Mouse (Mus musculus) adrenal gland, adult 8-10 months (tissue): ENCODE measurements around the gene Shmt2. TPM values are rescaled to one million over a fixed set of nuclear protein-coding genes. Genes with fewer than 3 reads are reported as not detected.

Experiments used
- DNase-seq: peaks from one replicate; pipeline ENCODE4 v3.0.0; 2022
- total RNA-seq, 4 experiments: library from RNA; stranded (reverse); gene quantifications; 2 replicates each; pipeline ENCODE4 v1.2.4; 2022

Gene Shmt2
- total RNA-seq, 4 experiments from 2014 or later, result 45.3 to 56.0 (median 49.8) TPM

DNA sequence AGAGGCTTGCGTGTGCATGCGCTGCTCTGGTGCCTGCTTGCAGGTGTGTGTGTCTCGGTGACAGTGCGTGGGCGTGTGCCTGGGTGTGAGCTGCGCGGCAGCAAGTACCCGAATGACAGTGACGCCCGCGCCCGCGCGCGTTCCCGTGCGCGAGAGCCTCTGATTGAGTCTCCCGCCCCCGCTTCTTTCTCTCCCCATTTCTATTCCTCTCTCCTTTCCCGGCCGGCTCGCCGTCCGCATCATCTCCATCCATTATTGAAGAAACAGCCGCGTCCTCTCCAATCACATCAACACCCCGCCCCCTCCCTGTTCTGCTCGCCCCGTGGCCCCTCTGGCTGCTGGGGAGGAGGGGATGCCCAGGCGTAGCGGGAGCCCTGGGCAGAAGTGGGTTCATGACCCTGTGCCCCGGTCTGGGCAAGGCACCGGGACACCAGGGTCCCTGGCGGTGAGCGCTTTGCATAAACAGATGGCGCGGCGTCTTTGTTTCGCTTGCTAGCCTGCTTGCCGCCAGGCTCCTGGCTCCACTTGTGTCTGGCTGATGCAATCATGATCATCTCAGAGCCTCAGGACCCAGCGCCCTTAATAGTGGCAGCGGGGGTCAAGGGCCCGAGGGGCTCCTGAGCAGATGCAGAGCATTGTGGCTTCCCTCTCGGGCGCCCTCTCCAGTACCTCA is 10.5 kb downstream of the Shmt2 start:
- no peak for DNase-seq

DNA sequence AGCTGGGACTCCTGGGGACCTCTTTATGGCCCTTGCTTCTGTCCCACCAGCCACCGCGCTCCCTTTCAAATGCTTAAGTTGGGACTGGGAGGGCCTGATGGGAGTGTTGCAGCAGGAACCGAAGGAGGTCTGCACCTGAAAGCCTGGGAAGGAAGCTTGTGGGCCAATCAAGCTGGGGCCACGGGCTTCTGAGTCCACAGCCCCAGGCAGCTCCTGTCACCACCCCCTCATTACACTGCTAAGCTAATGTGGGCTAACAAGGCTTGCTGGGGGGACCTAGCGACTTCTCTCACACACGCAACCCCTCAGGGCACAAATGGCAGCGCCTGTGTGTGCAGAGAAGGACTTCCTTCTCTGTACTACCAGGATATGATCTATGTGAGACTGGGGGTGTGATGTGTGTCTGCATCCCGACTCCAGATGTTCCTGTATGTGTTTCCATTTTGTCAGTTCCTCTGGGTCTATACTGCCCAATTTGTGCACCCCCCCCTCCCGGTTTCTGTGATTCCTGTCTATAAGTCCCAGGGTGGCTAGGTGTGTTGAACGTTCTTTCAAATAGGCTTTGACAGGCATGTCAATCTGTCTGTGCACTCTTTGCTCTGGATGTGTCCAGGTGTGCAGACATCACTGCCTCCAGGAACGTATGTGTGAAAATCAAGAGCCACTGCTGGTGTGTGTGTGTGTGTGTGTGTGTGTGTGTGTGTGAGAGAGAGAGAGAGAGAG is 11.2 kb downstream of the Shmt2 start:
- DNase-seq, result no peak

DNA sequence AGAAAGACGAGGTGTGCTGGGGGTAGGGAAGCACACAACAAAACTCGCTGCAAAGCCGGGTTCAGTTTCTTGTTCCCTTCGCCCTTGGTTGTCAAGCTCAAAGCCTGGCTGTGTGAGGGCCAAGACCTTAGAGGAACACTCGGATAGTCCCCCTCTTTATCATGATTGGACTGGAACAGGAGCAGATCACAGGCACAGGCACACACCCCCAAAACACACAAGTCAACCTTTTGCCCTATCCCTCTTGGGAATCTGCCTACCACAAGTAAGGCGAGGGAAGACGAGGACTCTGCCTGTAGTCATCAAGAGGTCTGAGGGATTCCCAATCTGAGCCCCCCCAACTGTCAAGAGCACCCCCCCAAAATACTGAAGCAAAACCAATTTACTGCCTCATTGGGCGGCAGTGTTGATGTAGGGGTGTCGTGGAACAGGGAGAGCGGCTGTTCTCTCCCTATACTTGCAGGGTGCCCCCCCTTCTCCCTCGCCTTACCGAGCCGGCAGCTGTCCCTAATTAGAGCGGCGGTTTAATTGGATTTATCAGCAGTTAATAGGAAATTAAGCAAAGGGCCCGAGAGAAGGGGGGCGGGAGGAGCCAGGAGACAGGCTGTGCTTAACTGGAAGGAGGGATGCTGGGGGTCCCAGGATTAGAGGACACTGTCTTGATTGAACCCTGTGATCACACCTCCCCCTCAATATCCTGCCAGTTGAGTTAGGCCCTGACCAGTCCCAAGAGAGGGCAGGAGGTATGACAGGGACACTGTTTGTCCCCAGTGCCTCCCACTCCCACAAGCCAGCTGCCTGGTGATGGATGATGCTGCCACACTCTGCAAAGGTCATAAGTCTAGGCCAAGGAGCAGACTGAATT is 12.2 kb downstream of the Shmt2 start:
- DNase-seq, result no peak

DNA sequence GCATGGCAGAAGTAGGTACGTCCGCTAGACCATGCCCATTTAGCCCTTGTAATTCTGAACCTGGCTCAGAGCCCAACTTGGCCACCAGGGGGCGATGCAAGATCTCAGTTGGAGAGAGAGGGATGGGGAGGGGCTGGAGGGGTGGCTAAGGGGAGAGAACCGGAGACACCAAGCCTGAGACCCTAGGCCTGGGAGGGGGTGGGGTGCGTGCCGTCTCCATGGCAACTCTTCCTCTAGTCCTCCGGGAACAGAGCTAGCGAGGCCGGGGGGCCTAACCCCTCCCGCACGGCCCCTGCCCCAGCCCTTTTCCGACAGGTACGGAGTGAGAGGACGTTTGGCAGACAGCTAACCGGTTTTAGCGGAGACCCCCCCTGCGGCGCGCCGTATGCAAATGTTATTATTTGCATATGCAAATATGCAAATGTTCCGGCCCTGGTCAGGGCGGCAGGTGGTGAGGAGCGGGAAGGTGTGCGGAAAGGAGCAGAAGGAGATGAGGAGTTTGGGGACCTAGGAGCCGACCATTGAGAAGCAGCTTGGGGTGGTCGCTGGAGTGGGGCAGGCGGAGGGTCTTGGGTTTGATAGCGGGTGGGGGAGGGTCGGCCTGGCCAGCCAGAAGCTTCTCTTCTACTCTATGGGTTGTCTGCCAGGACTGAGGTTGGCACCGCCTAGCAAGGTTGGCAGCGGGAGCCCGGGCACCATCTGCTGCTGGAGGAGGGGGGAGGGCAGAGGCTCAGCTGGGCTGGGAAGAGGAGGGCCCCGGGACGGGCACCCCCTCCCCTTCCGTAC is 13.0 kb downstream of the Shmt2 start:
- DNase-seq, result peak; percentile 65

DNA sequence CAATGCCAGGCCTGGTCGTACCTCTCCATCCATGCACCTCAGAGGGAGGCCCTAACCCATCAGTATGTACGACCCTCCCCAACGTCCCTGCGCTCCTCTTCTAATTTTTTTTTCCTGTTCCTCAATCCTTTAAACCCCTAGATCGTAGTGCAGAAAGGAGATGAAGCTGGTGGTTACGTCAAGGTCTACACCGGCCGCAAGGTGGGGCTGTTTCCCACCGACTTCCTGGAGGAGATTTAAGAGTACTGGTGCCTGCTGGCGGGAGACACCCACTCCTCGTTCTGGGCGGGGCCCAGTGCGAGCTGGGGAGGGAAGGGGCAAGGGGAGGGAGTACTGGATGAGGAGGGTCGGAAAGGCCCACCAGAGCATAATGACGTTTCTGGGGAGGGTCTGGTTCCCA is 14.0 kb downstream of the Shmt2 start:
- DNase-seq, result no peak

DNA sequence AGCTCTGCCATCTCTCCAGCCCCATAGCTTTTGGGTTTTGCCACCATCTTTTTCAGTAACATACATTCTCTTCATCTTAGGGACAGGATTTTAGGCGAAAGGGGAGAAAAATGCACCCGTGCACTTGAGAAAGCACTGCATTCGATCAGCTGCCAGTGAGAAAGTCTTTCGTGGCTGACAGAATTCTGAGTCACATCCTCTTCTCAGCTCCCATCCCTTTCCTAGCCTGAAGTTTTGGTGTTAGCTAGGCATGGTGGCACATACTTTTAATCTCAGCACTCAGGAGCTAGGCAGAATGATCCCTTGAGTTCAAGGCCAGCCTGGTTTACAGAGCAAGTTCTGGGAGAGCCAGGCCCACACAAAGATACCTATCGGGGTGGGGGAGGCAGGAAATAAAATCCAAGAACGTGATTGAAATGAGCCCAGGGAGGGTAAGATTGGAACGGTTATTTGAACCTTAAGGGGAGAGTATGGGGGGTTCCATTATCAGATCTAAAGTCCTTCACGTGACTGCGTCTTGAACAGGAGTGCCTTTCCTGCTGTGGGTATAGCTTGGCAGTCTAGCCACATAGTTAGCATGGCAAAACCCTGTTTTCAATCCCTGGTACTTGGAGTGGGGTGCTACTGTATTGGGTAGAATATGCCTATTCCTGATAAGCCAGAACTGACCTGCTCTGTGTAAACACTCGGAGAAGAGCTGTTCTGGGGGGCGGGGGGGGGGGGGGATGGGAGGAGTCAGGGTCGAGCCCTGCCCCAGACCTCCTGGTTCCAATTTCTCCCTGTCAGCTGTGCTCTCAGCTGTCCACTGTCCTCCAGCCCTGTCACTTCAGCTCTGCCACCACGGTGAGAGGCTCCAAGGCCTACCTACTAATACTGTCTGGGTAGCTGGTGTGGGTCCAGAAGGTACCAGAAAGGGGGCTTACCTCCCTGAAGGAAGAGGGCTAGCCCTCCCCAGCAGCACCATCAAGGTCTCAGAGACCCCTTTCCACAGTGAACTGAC is 21.1 kb downstream of the Shmt2 start, which contains the start of gene Stac3:
Gene Stac3, plus strand, starts transcription at position 793 of the 1,000 bp plus-strand sequence.
- no peak for DNase-seq

DNA sequence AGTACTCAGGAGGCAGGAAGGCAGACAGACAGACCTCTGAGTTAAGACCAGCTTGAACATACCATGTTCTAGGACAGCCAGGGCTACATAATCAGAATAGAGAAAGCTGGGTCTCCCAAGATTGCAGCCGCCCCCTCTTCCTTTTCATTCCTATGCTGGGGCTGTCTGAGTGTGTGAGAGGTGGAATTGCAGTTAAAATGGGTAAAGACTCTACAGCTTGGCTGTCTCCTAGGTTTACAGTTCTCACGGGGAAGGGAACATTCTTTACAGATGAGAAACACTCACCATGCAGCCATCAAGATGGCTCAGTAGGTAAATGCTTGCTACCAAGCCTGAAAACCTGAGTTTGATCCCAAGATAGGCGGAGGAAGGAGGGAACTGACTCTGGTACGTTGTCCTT is 22.2 kb downstream of the Shmt2 start:
- DNase-seq, result no peak

DNA sequence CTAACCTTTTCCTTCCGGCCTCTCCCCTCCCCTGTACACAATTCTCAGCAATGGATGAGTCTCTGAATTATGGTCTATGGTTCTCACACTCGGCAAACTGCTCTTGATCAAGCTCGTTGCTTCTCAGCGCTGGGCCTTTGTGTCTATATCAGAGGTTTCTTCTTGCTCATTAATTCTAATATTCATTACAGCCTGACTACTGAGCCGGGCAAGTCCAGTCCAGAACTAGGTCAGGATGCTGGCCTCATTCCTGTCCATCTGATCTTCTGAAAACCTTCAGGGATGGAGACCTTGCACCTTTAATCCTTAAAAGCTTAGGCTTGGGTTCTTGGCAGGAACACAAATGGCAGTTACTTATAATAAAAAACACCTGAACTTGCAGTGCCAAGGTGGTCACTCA is 22.7 kb downstream of the Shmt2 start:
- no peak for DNase-seq

DNA sequence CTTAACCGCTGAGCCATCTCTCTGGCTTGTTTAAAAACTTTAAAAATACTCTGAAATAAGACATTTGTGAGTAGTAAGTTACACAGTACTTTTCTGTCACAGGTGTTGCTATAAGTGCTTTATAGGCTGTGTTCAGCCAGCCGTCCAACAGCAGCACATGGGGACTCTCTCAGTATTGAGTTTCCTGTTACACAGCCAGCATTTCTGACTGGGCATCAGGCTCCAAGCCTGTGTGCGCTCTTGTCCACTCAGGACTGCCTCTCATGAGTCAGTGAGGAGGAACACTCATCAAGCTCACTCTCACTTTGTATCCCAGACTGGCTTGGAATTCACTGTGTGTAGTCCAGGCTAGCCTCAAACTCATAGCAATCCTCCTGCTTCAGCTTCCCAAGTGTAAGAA is 26.1 kb downstream of the Shmt2 start:
- DNase-seq, result no peak

DNA sequence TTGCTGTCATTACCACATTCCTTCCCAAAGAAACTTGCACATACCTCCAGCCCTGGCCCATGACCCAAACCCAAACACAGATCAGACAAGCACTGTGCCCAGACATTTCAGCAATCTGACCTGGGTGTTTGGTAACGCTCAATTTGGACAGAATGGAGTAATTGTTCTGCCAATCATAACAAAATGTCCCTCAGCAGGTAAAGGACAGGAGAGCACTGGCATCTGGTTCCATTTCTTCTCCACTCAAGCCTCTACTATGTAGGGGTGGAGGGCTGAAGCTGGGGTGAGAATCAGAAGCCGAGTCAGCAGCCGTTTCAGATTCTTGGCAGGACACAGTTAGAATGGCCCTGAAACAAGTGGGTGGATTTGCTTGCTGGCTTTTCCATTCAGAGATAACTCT is 30.1 kb downstream of the Shmt2 start:
- no peak for DNase-seq

DNA sequence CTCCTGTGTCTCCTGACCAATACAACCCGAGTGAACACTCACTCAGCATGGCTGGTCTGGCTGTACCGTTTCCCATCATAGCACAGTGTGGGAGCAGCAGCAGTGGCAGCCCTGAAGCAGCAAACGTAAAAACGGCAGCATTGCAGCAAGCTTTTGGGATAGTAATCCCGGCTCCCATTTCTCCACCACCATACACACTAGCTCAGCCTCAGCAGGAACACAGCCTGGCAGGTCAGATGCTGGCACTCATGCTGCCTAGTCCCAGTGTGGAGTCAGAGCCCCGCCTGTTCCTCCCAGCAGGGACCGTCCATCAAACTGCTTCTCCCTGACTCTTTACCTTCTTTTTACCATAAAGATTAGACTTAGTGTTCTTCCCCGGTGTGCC is 31.1 kb downstream of the Shmt2 start:
- no peak for DNase-seq

DNA sequence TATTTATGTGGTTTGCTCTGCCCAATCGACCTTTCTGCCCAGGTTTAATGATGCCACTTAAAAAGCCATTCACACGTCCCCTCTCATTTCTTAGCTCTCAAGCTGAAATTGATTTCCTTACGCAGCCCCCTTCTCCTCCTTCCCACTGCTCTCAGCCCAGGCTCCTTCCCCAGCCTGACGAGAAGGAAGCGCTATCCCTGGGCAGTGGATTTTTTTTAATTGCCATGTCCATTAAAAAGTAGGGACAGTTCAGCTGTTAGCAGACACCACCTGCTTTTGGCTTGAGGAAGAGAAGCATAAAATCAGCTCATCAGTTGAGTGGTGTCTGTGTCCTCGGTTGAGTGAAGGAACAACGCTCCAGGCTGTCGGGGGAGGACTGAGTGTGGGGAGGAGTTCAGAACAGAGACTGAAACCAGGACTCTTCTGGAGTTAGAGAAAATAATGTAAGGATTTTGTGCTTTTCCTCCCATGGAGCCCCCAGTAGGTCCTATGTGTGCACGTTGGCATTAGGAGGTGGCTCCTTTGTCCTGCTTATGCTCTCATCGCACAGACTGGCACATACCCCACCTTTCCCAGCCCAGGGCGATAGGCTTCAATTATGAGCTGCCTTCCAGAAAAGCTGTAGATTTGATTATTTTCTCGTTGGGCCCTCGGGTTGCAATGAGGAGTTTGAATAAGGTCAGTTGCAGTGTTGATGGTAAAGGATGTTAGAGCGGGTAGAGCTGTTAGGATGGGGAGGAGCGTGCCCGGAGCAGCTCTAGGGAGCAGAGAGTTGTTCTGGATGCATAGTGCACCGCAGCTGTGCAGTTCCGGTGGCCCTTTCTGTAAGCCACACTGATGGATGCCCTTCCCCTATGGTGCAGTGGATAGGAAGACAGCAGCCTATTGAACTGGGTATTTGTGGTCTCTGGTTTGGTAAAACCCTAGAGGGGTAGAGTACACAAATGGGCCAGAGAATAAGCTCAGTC is 31.8 kb downstream of the Shmt2 start:
- DNase-seq, result no peak

DNA sequence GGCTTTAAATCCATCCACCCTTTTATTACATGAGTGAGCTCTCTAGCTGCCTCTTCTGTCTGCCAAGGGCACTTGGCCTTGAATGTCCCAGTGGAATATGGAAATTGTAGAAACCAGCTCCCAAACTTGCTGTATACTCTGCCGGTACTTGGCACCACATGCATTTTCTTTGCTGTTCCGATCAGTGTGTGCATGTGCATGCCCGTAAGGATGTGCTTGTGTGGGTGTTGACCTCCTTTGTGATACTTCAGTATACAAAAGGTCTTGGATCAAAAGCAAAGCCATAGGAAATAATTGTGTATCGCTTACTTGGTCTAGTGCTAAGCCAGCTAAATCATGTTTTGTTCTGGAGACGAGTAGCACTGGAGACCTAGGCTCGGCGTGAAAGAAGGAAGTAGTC is 33.4 kb downstream of the Shmt2 start:
- no peak for DNase-seq

DNA sequence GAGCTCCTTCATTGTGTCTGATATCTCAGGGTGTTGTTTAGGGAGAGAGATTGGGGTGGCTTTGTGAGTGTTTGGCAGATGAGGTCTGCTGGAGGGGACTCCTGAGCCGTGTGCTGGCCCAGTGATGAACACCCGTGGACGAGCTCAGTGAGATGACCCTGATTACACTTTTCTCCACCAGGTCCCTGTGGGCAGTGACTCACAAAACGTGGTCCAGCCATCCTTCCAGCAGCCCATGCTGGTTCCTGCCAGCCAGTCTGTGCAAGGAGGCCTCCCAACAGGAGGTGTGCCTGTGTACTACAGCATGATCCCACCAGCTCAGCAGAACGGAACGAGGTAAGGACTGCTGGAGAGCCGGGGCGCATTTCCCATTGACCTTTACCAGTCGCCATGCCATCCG is 37.0 kb downstream of the Shmt2 start:
- DNase-seq, result no peak

DNA sequence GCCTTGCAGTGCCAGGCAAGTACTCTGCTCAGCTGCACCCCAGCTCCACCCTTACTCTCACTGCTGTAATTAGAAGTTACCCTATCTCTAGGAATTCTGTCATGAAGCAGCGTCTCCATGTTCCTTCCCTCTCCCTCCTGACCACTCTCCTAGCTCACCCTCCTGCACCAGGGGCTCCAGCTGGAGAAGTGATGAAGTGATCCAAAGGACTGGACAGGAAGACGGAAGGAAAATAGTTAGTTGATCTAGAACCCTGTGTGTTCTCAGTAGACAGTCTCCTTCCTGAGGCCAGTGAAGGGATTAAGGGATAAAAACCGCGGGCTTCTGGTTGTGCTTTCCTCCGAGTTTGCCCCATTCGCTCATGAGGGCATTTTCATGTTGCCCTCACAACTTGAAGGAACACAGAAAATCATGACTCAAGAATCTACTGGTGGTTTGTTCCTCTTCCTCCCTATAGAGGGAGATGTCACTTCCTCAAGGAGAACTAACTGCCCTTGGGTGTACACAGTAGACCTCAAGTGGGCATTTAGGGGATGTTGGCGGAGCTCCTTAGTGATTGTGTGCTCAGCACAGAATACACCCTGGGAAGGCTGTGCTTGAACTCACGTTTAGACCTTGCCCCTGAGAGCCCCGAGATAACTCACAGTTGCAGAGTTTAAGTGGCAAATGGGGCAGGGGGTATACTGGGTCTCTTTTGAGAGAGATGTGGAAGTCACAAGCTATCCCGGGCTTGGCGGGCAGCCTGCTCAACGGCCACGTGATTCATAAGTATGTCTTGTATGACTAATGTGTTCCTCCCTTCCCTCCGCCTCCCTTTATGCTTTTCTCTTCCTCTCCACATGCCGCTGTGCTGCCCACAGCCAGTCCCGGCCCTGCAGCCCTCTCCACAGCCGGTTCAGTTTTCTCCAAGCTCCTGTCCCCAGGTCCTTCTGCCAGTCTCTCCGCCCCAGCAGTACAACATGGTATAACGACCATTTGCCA is 41.1 kb downstream of the Shmt2 start:
- peak; percentile 67 for DNase-seq

DNA sequence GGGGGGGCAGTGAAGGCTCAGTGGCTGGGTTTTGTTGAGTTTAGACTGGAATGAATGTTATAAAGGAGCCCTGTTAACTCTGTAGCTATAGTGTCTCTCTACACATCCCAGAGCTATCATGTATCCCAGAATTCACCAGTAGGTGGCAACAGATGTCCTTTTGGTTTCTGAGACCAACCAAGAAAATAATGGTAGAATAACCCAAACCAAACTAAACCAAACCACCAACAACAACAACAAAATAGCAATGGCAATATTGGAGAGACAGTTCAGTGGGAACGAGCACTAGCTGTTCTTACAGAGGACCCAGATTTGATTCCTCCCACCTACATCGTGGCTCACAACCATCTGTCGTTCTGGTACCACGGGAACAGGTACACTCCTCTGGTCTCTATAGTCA is 43.1 kb downstream of the Shmt2 start:
- no peak for DNase-seq

DNA sequence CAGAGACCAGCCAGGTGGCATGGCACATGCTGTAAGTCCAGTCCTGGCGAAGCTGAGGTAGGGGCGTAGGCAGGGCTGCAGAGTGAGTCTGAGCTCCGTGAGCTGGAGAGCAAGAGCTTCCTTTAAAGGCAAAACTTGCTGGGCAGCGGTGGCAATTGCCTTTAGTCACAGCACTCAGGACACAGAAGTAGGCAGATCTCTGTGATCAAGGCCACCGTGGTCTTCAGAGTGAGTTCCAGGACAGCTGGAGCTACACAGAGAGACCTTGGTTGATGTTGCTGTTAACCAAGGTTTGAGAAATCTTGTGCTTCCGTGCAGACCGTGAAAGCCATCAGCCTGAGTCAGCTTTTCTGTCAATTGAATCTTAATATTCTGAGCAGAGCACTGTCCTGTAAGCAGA is 44.9 kb downstream of the Shmt2 start:
- peak; percentile 62 for DNase-seq

DNA sequence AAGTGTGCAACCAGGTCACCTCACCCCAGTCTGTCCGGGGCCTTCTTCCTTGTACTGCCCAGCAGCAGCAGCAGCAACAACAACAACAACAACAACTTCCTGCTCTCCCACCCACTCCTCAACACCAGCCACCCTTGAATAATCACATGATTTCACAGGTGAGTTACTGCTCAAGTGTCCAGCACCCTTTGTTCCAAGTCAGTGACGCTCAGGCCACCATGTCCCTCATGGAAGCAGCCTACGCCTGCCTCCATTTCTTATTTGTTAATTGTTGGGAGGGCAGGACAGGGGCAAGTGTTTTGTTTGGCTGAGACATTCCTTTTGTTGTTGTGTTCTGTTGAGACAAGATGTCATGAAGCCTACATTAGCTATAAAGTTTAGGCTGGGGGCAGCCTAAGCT is 45.7 kb downstream of the Shmt2 start:
- DNase-seq, result no peak

DNA sequence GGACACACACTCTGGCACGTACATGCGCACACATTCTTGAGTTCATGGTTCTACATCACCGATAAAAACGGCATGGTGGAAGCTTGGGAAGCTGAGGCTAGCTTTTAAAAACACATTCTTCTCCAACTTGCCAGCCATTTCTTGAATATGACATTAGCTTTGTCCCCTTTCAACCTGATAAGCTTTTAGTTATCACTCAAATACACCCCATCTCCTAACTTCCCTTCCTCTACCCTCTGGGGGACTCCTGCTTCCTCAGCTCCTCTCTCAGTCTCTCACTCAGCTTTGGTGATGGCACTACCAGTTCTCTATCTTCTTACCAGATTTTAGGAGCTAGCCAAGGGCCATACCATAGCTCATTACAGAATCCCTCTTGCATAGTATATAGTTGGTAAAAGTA is 47.1 kb downstream of the Shmt2 start:
- no peak for DNase-seq
